Mouse (Mus musculus): ENCODE measurements around the gene Dock3. TPM values are rescaled to one million over a fixed set of nuclear protein-coding genes. Genes with fewer than 3 reads are reported as not detected.

The Dock3 gene
- total RNA-seq (2021): 1 to 10 TPM; 2.7 to 3.5 TPM

GRCm38 (mm10) chr9:107231539-107232139, at the start of gene Dock3:
Dock3 (minus strand) TSS chr9:107231909.
- intact Hi-C loops (cut with DNase I): no loop called here
- DNase-seq (ENCODE audit: low spot score): no peak

- DNase-seq (ENCODE audit: low spot score): no peak
- intact Hi-C loops (cut with DNase I): no loop called here
These were observed 48.8 kb upstream of the Dock3 start for GRCm38 (mm10) chr9:107280322-107281027.

- intact Hi-C loops (cut with DNase I): loop anchor here (5.0 kb wide), 1 partner anchor 112 kb away; no protein-coding TSS in a partner anchor
These were observed 47.9 kb upstream of the Dock3 start for GRCm38 (mm10) chr9:107279378-107280321.

GRCm38 (mm10) chr9:107278527-107279377, 47.0 kb upstream of the Dock3 start:
- no peak for DNase-seq (ENCODE audit: low spot score)
- intact Hi-C loops (cut with DNase I): loop anchor here (5.0 kb wide), 1 partner anchor 111 kb away; no protein-coding TSS in a partner anchor

More at GRCm38 (mm10) chr9:107279378-107280321, 47.9 kb upstream of the Dock3 start:
- no peak for DNase-seq (ENCODE audit: low spot score)

- DNase-seq (ENCODE audit: low spot score): no peak
- intact Hi-C loops (cut with DNase I): loop anchor here (5.0 kb wide), 1 partner anchor 111 kb away; no protein-coding TSS in a partner anchor
These were observed 46.4 kb upstream of the Dock3 start for GRCm38 (mm10) chr9:107278126-107278525.

GRCm38 (mm10) chr9:107277603-107278002, 45.9 kb upstream of the Dock3 start:
- intact Hi-C loops (cut with DNase I): loop anchor here (5.0 kb wide), 1 partner anchor 110 kb away; no protein-coding TSS in a partner anchor

GRCm38 (mm10) chr9:107275710-107276109, 44.0 kb upstream of the Dock3 start:
- intact Hi-C loops (cut with DNase I): loop anchor here (5.0 kb wide), 1 partner anchor 108 kb away; no protein-coding TSS in a partner anchor

More at GRCm38 (mm10) chr9:107277603-107278002, 45.9 kb upstream of the Dock3 start:
- no peak for DNase-seq (ENCODE audit: low spot score)

GRCm38 (mm10) chr9:107274751-107275150, 43.0 kb upstream of the Dock3 start:
- no peak for DNase-seq (ENCODE audit: low spot score)
- intact Hi-C loops (cut with DNase I): loop anchor here (5.0 kb wide), 1 partner anchor 107 kb away; no protein-coding TSS in a partner anchor

More at GRCm38 (mm10) chr9:107275710-107276109, 44.0 kb upstream of the Dock3 start:
- no peak for DNase-seq (ENCODE audit: low spot score)

GRCm38 (mm10) chr9:107273184-107273583, 41.5 kb upstream of the Dock3 start:
- no peak for DNase-seq (ENCODE audit: low spot score)
- intact Hi-C loops (cut with DNase I): no loop called here

- intact Hi-C loops (cut with DNase I): no loop called here
- DNase-seq (ENCODE audit: low spot score): no peak
These were observed 40.6 kb upstream of the Dock3 start for GRCm38 (mm10) chr9:107272284-107272683.

- DNase-seq (ENCODE audit: low spot score): no peak
- intact Hi-C loops (cut with DNase I): no loop called here
These were observed 39.6 kb upstream of the Dock3 start for GRCm38 (mm10) chr9:107271177-107271938.

- intact Hi-C loops (cut with DNase I): no loop called here
- no peak for DNase-seq (ENCODE audit: low spot score)
These were observed 38.1 kb upstream of the Dock3 start for GRCm38 (mm10) chr9:107269772-107270171.

- intact Hi-C loops (cut with DNase I): no loop called here
- DNase-seq (ENCODE audit: low spot score): no peak
These were observed 36.2 kb upstream of the Dock3 start for GRCm38 (mm10) chr9:107267721-107268402.

GRCm38 (mm10) chr9:107267028-107267427, 35.3 kb upstream of the Dock3 start:
- intact Hi-C loops (cut with DNase I): no loop called here
- no peak for DNase-seq (ENCODE audit: low spot score)

GRCm38 (mm10) chr9:107264731-107265130, 33.0 kb upstream of the Dock3 start:
- DNase-seq (ENCODE audit: low spot score): no peak
- intact Hi-C loops (cut with DNase I): no loop called here

GRCm38 (mm10) chr9:107263912-107264311, 32.2 kb upstream of the Dock3 start:
- DNase-seq (ENCODE audit: low spot score): no peak
- intact Hi-C loops (cut with DNase I): no loop called here

- intact Hi-C loops (cut with DNase I): no loop called here
- no peak for DNase-seq (ENCODE audit: low spot score)
These were observed 30.7 kb upstream of the Dock3 start for GRCm38 (mm10) chr9:107262375-107262774.

- DNase-seq (ENCODE audit: low spot score): no peak
- intact Hi-C loops (cut with DNase I): no loop called here
These were observed 30.1 kb upstream of the Dock3 start for GRCm38 (mm10) chr9:107261792-107262191.
